Mouse (Mus musculus) liver, postnatal 0 days (tissue): ENCODE data around the gene Srbd1. TPM values are rescaled to one million over a fixed set of nuclear protein-coding genes. Genes with fewer than 3 reads are reported as not detected.

Source experiments
- ATAC-seq: fragments of 200-750 bp; cut with Nextera tagmentation; 2 replicates; pipeline ENCODE4 v1.8.0; 2017; ENCODE audit warnings: mild to moderate bottlenecking, moderate library complexity
- DNase-seq: peaks from one replicate; pipeline ENCODE4 v3.0.0-alpha.2; 2016
- H3K27ac ChIP-seq: fragments of 300-500 bp; sonication (generic); 2 replicates; pipeline ENCODE4 v1.5.1; 2014; ENCODE audit warnings: antibody characterized with exemption, moderate library complexity, mild to moderate bottlenecking, low read depth
- H3K27me3 ChIP-seq: fragments of 300-500 bp; sonication (generic); 2 replicates; pipeline ENCODE4 v1.6.1; 2014; ENCODE audit warnings: low read length, control low read depth, mixed read lengths; ENCODE audit not compliant: insufficient read depth
- H3K36me3 ChIP-seq: fragments of 300-500 bp; sonication (generic); replicated peaks from 2 replicates; pipeline ENCODE4 v1.6.1; 2014; ENCODE audit warnings: mild to moderate bottlenecking, control low read depth, low read length, moderate library complexity, mixed read lengths; ENCODE audit not compliant: insufficient read depth
- H3K4me1 ChIP-seq: fragments of 300-500 bp; sonication (generic); 2 replicates; pipeline ENCODE4 v1.6.1; 2014; ENCODE audit warnings: antibody characterized with exemption, mild to moderate bottlenecking, control low read depth; ENCODE audit not compliant: insufficient read depth
- H3K4me2 ChIP-seq: fragments of 300-500 bp; sonication (generic); 2 replicates; pipeline ENCODE4 v1.6.1; 2014; ENCODE audit warnings: low read depth, mild to moderate bottlenecking, low read length, moderate library complexity, mixed read lengths
- H3K4me3 ChIP-seq: fragments of 300-500 bp; sonication (generic); 2 replicates; pipeline ENCODE4 v1.5.1; 2014; ENCODE audit warnings: low read depth, low read length
- H3K9ac ChIP-seq: fragments of 300-500 bp; sonication (generic); replicated peaks from 2 replicates; pipeline ENCODE4 v1.6.1; 2014; ENCODE audit warnings: mild to moderate bottlenecking, moderate library complexity
- H3K9me3 ChIP-seq: fragments of 300-500 bp; sonication (generic); 2 replicates; pipeline ENCODE4 v1.6.1; 2016; ENCODE audit warnings: mild to moderate bottlenecking, control low read depth, low read length, mixed read lengths
- CTCF ChIP-seq: sonication (generic); IDR thresholded peaks from 2 replicates; pipeline ENCODE4 v1.5.1; 2016; ENCODE audit warnings: antibody characterized with exemption, low read depth
- EP300 ChIP-seq: IDR thresholded peaks from 2 replicates; pipeline ENCODE4 v1.6.1; 2016; ENCODE audit warnings: antibody characterized with exemption, low read depth, mild to moderate bottlenecking
- WGBS: fragments of 180-500 bp; shearing (Covaris S2); extraction: QIAGEN DNeasy Blood & Tissue Kit; methylation state at CpG from one replicate; pipeline ENCODE4 v1.1.7; 2014; ENCODE audit not compliant: insufficient replicate concordance; 5-methylcytosine and 5-hydroxymethylcytosine counted together
- polyA plus RNA-seq: library from polyadenylated mRNA; unstranded; fragments of >200 nt; fragmentation: Nextera tagmentation; extraction: Ambion mirVana; gene quantifications from 2 replicates; pipeline ENCODE4 v1.2.1, GENCODE M21; 2015

Gene Srbd1
- polyA plus RNA-seq, 1 experiment from 2014 or later = 3.9 TPM

- WGBS = 24% methylated on average over 5 of the region's 5 CpGs
- no peak overlapping the region for H3K4me2 ChIP-seq
These were observed 5.9 kb upstream of the Srbd1 start for GRCm38 (mm10) chr17:86150867-86151348.

GRCm38 (mm10) chr17:86149726-86150125, 4.8 kb upstream of the Srbd1 start:
- TF ChIP-seq EP300 = no peak
- TF ChIP-seq CTCF = no peak
- H3K27me3 ChIP-seq = no peaks in the 10 kb centered on the region
- no peaks in the 10 kb centered on the region; the same call in 1 of the 2 replicates for H3K9me3 ChIP-seq
- H3K9ac ChIP-seq = no peak overlapping the region
- H3K27ac ChIP-seq = no peak overlapping the region
- no peak overlapping the region for H3K4me3 ChIP-seq
- H3K4me1 ChIP-seq = peaks cover 4% of the 10 kb centered on the region; the same call in 1 of the 2 replicates
- H3K4me2 ChIP-seq = no peak overlapping the region
- no peaks in the 10 kb centered on the region for H3K36me3 ChIP-seq
- WGBS = 74% methylated on average over 1 of the region's 1 CpGs
- ATAC-seq = no peak
- DNase-seq = no peak

More at GRCm38 (mm10) chr17:86150867-86151348, 5.9 kb upstream of the Srbd1 start:
- Histone ChIP-seq H3K36me3 (no peaks in the 10 kb centered on the region), H3K27ac (no peak overlapping the region), H3K4me1 (no peaks in the 10 kb centered on the region), H3K27me3 (no peaks in the 10 kb centered on the region), H3K9ac (no peak overlapping the region), H3K9me3 (no peaks in the 10 kb centered on the region; the same call in 1 of the 2 replicates), H3K4me3 (no peak overlapping the region)
- DNase-seq = peak; percentile 69
- peak; percentile 98 for ATAC-seq
- TF ChIP-seq CTCF (no peak), EP300 (peak; percentile 82)

GRCm38 (mm10) chr17:86144537-86145078, 367 bp downstream of the Srbd1 start:
- Histone ChIP-seq H3K4me1 (peaks cover 16% of the 10 kb centered on the region), H3K4me3 (peak overlapping the region; percentile 91), H3K27me3 (no peaks in the 10 kb centered on the region), H3K9ac (peak overlapping the region; percentile 77), H3K36me3 (peaks cover 9% of the 10 kb centered on the region), H3K27ac (peak overlapping the region; percentile 74), H3K9me3 (no peaks in the 10 kb centered on the region), H3K4me2 (peak overlapping the region; percentile 93)
- under 1% methylated on average over 33 of the region's 33 CpGs for WGBS
- ATAC-seq (peak; percentile 75), DNase-seq (no peak)
- no peak for TF ChIP-seq EP300
- no peak for TF ChIP-seq CTCF

- no peak overlapping the region for H3K4me2 ChIP-seq
- no peaks in the 10 kb centered on the region for H3K27me3 ChIP-seq
- ATAC-seq (no peak), DNase-seq (no peak)
- peaks cover 65% of the 10 kb centered on the region for H3K36me3 ChIP-seq
- no peaks in the 10 kb centered on the region for H3K4me1 ChIP-seq
- TF ChIP-seq EP300 (no peak), CTCF (no peak)
- WGBS = 85% methylated on average over 10 of the region's 10 CpGs
- H3K9me3 ChIP-seq = no peaks in the 10 kb centered on the region
- no peak overlapping the region for H3K4me3 ChIP-seq
- no peak overlapping the region for H3K27ac ChIP-seq
- H3K9ac ChIP-seq = no peak overlapping the region
These were observed 9.1 kb downstream of the Srbd1 start for GRCm38 (mm10) chr17:86135835-86136234.

- H3K9me3 ChIP-seq = no peaks in the 10 kb centered on the region
- H3K4me2 ChIP-seq = no peak overlapping the region
- no peak overlapping the region for H3K27ac ChIP-seq
- H3K9ac ChIP-seq = no peak overlapping the region
- H3K36me3 ChIP-seq = peaks cover 64% of the 10 kb centered on the region
- no peak overlapping the region for H3K4me3 ChIP-seq
- WGBS = 77% methylated on average over 6 of the region's 6 CpGs
- DNase-seq = no peak
- no peaks in the 10 kb centered on the region for H3K4me1 ChIP-seq
- no peak for TF ChIP-seq CTCF
- TF ChIP-seq EP300 = no peak
- no peaks in the 10 kb centered on the region for H3K27me3 ChIP-seq
- no peak for ATAC-seq
These were observed 10.5 kb downstream of the Srbd1 start for GRCm38 (mm10) chr17:86134461-86134860.

GRCm38 (mm10) chr17:86132534-86132933, 12.4 kb downstream of the Srbd1 start:
- Histone ChIP-seq H3K4me3 (no peak overlapping the region), H3K4me1 (no peaks in the 10 kb centered on the region), H3K9ac (no peak overlapping the region), H3K4me2 (no peak overlapping the region), H3K27me3 (no peaks in the 10 kb centered on the region), H3K36me3 (peaks cover 49% of the 10 kb centered on the region), H3K9me3 (no peaks in the 10 kb centered on the region), H3K27ac (no peak overlapping the region)
- WGBS = 68% methylated on average over 5 of the region's 5 CpGs
- peak; percentile 41 for TF ChIP-seq CTCF
- no peak for TF ChIP-seq EP300
- no peak for ATAC-seq
- DNase-seq = no peak
